Mouse (Mus musculus) olfactory bulb, adult 2 months (tissue): ENCODE measurements around the gene Gpx6.

Experiments used
- CTCF ChIP-seq: fragments of 200-500 bp; IDR thresholded peaks from 2 replicates; pipeline ENCODE4 v1.5.1; 2012; ENCODE audit warnings: low read depth, mild to moderate bottlenecking, low read length, moderate library complexity; ENCODE audit not compliant: insufficient read depth
- POLR2A ChIP-seq: fragments of 200-500 bp; IDR thresholded peaks from 2 replicates; pipeline ENCODE4 v1.6.1; 2012; ENCODE audit warnings: mild to moderate bottlenecking, low read depth, low read length, moderate library complexity; ENCODE audit not compliant: insufficient read depth

GRCm38 (mm10) chr13:21320262-21320661 lies 8.3 kb downstream of the Gpx6 start:
- TF ChIP-seq CTCF: no peak
- no peak for TF ChIP-seq POLR2A
